Mouse (Mus musculus) hindbrain, embryonic 16.5 days (tissue): ENCODE data around the gene F5. TPM values are rescaled to one million over a fixed set of nuclear protein-coding genes. Genes with fewer than 3 reads are reported as not detected.

Experiments
- ATAC-seq: fragments of 200-750 bp; cut with Nextera tagmentation; 2 replicates; pipeline ENCODE4 v1.8.0; 2017; ENCODE audit warnings: moderate TSS enrichment, moderate library complexity
- H3K27ac ChIP-seq: fragments of 300-500 bp; sonication (generic); 2 replicates; pipeline ENCODE4 v1.5.1; 2014; ENCODE audit warnings: low read depth, mild to moderate bottlenecking, control low read depth, low read length, moderate library complexity
- H3K27me3 ChIP-seq: fragments of 300-500 bp; sonication (generic); replicated peaks from 2 replicates; pipeline ENCODE4 v1.6.1; 2014; ENCODE audit warnings: low read length; ENCODE audit not compliant: control insufficient read depth, insufficient read depth
- H3K36me3 ChIP-seq: fragments of 300-500 bp; sonication (generic); 2 replicates; pipeline ENCODE4 v1.6.1; 2014; ENCODE audit warnings: mild to moderate bottlenecking, low read length, moderate library complexity, mixed read lengths; ENCODE audit not compliant: control insufficient read depth, insufficient read depth
- H3K4me1 ChIP-seq: fragments of 300-500 bp; sonication (generic); 2 replicates; pipeline ENCODE4 v1.6.1; 2014; ENCODE audit warnings: low read depth, low read length; ENCODE audit not compliant: control insufficient read depth, insufficient read depth
- H3K4me2 ChIP-seq: fragments of 300-500 bp; sonication (generic); 2 replicates; pipeline ENCODE4 v1.6.1; 2014; ENCODE audit warnings: mild to moderate bottlenecking, low read length, control low read depth, moderate library complexity
- H3K4me3 ChIP-seq: fragments of 300-500 bp; sonication (generic); 2 replicates; pipeline ENCODE4 v1.5.1; 2014; ENCODE audit warnings: mild to moderate bottlenecking, low read length, control low read depth, moderate library complexity
- H3K9ac ChIP-seq: fragments of 300-500 bp; sonication (generic); 2 replicates; pipeline ENCODE4 v1.6.1; 2014; ENCODE audit warnings: low read depth, mild to moderate bottlenecking, control low read depth, low read length, moderate library complexity
- H3K9me3 ChIP-seq: fragments of 300-500 bp; sonication (generic); 2 replicates; pipeline ENCODE4 v1.6.1; 2014; ENCODE audit warnings: mild to moderate bottlenecking, low read length, moderate library complexity; ENCODE audit not compliant: control insufficient read depth
- WGBS: fragments of 180-500 bp; shearing (Covaris S2); extraction: QIAGEN DNeasy Blood & Tissue Kit; methylation state at CpG from one replicate; pipeline ENCODE4 v1.1.7; 2014; 5-methylcytosine and 5-hydroxymethylcytosine counted together
- polyA plus RNA-seq: library from polyadenylated mRNA; unstranded; fragments of >200 nt; fragmentation: Nextera tagmentation; extraction: Ambion mirVana; gene quantifications from 2 replicates; pipeline ENCODE4 v1.2.1, GENCODE M21; 2015

Gene F5
- polyA plus RNA-seq, 1 experiment from 2014 or later: 0.09 TPM

DNA sequence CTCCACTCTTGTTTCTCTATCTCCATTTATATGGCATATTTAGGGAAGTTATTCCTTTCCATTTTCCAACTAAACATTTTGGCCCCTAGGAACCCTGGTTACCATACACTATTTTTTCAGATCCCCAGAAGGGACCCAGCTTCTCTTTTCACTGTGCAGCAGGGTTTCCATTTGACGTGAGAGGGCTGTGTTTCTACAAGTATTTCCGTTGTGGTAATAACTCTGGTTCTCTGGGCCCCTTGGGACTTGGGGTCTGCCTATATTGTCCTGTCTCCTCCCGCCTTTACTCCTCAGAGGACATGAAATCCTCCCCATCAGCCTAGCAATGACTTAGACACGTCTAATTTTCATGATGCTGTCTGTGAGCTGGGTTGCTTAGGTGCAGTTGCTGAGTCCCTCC lies 12.2 kb upstream of the F5 start:
- H3K9me3 ChIP-seq: no peaks in the 10 kb centered on the region
- H3K4me2 ChIP-seq: no peak overlapping the region
- no peak overlapping the region for H3K9ac ChIP-seq
- H3K36me3 ChIP-seq: no peaks in the 10 kb centered on the region
- no peak overlapping the region for H3K4me3 ChIP-seq
- H3K27me3 ChIP-seq: no peaks in the 10 kb centered on the region
- WGBS: 63% methylated on average over 4 of the region's 4 CpGs
- H3K4me1 ChIP-seq: no peaks in the 10 kb centered on the region
- ATAC-seq: no peak
- H3K27ac ChIP-seq: no peak overlapping the region

DNA sequence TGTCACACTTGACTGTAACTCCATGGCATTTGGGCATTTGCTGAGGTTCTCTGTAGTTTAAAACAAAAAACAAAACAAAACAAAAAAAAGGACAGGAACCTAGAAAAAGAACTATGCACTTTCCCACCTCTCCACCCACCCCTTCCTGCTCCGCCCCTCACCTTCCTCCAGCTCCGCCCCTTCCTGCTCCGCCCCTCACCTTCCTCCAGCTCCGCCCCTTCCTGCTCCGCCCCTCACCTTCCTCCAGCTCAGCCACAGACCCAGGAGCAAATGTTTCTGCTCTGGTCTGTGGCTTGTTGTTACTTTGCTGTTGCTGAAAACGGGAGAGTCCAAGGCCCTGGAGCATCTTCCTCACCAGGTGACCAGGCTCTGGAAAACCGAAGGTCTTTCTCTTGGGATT lies 2.6 kb upstream of the F5 start:
- Histone ChIP-seq H3K36me3 (no peaks in the 10 kb centered on the region), H3K4me1 (no peaks in the 10 kb centered on the region), H3K27ac (no peak overlapping the region), H3K4me2 (no peak overlapping the region), H3K4me3 (no peak overlapping the region), H3K27me3 (no peaks in the 10 kb centered on the region), H3K9me3 (no peaks in the 10 kb centered on the region), H3K9ac (no peak overlapping the region)
- no peak for ATAC-seq
- WGBS: 96% methylated on average over 7 of the region's 7 CpGs

DNA sequence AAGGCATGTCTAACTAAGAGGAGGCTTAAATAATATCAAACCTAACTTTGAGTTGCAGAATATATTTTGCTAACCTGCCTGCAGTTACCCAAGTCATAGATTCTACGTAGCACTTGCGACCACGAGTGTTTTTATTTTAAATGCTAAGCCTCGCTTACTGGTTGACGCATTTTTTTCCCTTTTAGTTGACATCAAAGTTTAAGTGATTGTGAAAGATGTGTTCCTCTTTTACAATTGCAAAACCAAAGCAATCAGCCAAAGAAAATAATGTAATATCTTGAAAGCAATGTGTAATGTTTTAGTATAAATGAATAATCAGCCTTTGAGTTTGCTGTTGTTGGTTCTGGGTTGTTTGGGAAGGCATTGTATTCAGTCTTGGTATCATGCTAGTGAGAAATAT lies 1.2 kb downstream of the F5 start:
- no peaks in the 10 kb centered on the region for H3K4me1 ChIP-seq

DNA sequence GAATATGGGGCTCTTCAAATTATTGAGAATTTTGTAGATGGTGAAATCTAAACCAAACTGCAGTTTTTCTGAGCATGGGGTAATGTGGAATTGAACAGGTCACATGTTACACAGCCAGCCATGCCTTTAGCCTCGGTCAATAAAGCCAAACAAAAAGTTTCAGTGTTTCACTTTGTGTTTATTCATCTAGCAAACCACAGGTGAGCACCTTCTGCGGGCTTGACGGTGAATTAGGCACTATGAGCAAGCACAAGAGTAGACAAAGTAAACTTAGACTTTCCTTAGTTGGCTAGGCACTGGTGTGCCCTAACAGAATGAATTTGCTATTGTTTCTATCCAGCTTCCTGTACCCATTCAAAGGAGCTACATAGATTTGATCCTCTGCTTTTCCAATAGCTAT lies 3.3 kb downstream of the F5 start:
- no peaks in the 10 kb centered on the region for H3K9me3 ChIP-seq
- no peak overlapping the region for H3K4me2 ChIP-seq
- no peak for ATAC-seq
- H3K4me3 ChIP-seq: no peak overlapping the region
- 92% methylated on average over 3 of the region's 3 CpGs for WGBS
- no peak overlapping the region for H3K9ac ChIP-seq
- H3K27ac ChIP-seq: no peak overlapping the region
- no peaks in the 10 kb centered on the region for H3K36me3 ChIP-seq
- no peaks in the 10 kb centered on the region for H3K27me3 ChIP-seq
- H3K4me1 ChIP-seq: no peaks in the 10 kb centered on the region

More for the DNA sequence above, 1.2 kb downstream of the F5 start:
- Histone ChIP-seq H3K4me2 (no peak overlapping the region), H3K4me3 (no peak overlapping the region), H3K36me3 (no peaks in the 10 kb centered on the region), H3K9ac (no peak overlapping the region), H3K9me3 (no peaks in the 10 kb centered on the region), H3K27ac (no peak overlapping the region), H3K27me3 (no peaks in the 10 kb centered on the region)
- 89% methylated on average over 5 of the region's 5 CpGs for WGBS
- no peak for ATAC-seq

DNA sequence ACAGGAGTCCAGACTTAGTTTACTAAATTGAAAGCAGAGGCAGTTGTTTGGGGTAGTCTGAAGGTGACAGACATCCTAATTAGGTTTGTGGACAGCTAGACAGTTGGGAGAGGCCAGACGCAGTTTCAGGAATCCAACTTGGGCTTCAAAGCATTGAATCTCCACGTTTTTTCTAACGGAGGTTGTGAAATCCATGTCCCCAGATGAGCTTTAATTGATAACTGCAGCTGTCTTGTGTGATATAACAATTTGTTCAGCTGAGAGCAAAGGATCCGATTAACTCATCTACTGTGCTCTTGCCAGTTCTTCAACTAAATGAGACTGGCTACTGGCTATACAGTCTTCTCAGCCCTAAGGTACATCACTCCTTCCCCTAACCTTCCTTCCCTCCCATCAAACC lies 6.9 kb downstream of the F5 start:
- no peak overlapping the region for H3K9ac ChIP-seq
- no peaks in the 10 kb centered on the region for H3K4me1 ChIP-seq
- no peak overlapping the region for H3K4me2 ChIP-seq
- no peak overlapping the region for H3K4me3 ChIP-seq
- no peaks in the 10 kb centered on the region for H3K9me3 ChIP-seq
- no peaks in the 10 kb centered on the region for H3K36me3 ChIP-seq
- no peaks in the 10 kb centered on the region for H3K27me3 ChIP-seq
- 86% methylated on average over 4 of the region's 4 CpGs for WGBS
- no peak overlapping the region for H3K27ac ChIP-seq
- ATAC-seq: no peak

DNA sequence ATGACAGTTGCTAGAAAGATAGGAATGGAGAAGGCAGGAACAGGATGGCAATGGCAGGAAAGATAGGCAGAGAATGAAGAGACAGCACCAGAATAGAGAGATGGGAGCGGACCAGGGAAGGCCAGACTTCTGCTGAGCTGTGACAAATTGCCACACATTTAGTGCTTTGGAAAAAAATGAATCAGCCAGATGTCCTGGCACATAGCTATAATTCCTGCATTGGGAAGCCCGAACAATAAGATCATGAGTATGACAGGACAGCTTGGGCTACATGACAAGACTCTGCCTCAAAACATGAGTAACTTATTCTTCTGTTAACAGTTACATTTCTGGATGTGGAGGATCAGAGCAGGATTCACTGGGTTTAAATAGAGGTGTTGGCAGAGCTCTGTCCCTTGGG lies 8.1 kb downstream of the F5 start:
- no peak for ATAC-seq
- H3K36me3 ChIP-seq: no peaks in the 10 kb centered on the region
- H3K27me3 ChIP-seq: no peaks in the 10 kb centered on the region
- 84% methylated on average over 2 of the region's 2 CpGs for WGBS
- no peak overlapping the region for H3K4me2 ChIP-seq
- no peak overlapping the region for H3K4me3 ChIP-seq
- H3K9ac ChIP-seq: no peak overlapping the region
- no peaks in the 10 kb centered on the region for H3K4me1 ChIP-seq
- H3K27ac ChIP-seq: no peak overlapping the region
- no peaks in the 10 kb centered on the region for H3K9me3 ChIP-seq

DNA sequence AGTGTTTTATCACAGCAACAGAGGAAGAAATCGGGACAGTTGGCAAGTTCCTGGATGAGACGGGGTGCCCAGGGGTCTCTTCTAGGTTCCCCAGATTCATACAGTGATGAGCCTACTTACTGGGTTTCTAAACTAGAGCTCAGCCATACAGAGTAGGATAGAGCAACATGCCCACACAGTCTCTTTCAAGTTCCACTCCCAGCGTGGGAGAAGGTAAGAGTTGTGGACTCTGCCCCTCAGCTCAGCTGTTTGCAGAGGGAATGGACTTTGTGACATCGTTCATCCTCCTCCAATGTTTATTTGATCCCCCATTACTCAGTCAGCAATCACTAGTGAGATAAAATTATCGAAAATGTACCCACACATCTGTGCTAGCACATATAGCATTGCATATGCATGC lies 11.1 kb downstream of the F5 start:
- Histone ChIP-seq H3K9me3 (no peaks in the 10 kb centered on the region), H3K27ac (no peak overlapping the region), H3K27me3 (no peaks in the 10 kb centered on the region), H3K4me1 (no peaks in the 10 kb centered on the region), H3K4me3 (no peak overlapping the region), H3K4me2 (no peak overlapping the region), H3K36me3 (no peaks in the 10 kb centered on the region), H3K9ac (no peak overlapping the region)
- WGBS: 88% methylated on average over 5 of the region's 5 CpGs
- ATAC-seq: no peak

DNA sequence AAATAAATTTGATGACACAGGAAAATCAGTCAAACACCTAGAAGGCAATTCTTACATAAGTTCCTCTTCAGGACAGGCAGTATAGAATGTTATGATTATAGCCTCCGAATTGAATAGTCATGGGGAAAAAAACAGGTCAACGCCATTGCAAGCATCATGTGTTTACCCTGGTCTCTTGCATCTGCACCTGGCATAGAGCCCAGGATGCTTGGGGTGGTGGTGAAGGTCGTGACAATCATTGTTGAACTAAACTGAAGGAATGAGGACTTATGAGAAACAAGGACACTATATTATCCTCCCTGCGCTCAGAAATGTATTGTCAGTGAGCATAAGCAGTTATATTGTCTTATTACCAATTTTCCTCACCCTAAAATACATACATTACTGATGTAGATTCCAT lies 17.2 kb downstream of the F5 start:
- 74% methylated on average over 4 of the region's 4 CpGs for WGBS
- no peaks in the 10 kb centered on the region for H3K36me3 ChIP-seq
- H3K27ac ChIP-seq: no peak overlapping the region
- H3K9ac ChIP-seq: no peak overlapping the region
- no peak overlapping the region for H3K4me3 ChIP-seq
- no peaks in the 10 kb centered on the region for H3K4me1 ChIP-seq
- H3K4me2 ChIP-seq: no peak overlapping the region
- no peak for ATAC-seq
- H3K27me3 ChIP-seq: no peaks in the 10 kb centered on the region
- no peaks in the 10 kb centered on the region for H3K9me3 ChIP-seq

DNA sequence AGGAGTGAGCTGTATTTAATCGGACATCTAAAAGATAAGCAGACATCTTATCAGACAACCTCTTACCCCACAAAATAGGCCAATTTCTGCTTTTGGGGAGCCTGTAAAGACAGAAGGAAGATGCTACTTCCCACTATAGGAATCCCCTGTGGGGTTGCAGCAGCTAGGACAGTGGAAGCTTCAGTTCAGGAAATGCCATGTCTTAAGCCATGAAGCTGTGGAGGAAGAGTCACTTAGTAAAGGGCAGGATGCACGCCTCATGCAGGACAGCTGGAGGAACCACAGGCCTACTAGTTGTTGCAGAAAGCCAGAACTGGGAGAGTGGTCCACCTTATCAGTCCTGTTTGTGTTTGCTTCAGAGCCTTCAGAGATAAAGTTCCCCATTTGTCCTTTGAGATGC lies 18.8 kb downstream of the F5 start:
- H3K27ac ChIP-seq: no peak overlapping the region
- no peaks in the 10 kb centered on the region for H3K4me1 ChIP-seq
- 85% methylated on average over 2 of the region's 2 CpGs for WGBS
- H3K9me3 ChIP-seq: no peaks in the 10 kb centered on the region
- H3K27me3 ChIP-seq: no peaks in the 10 kb centered on the region
- H3K4me3 ChIP-seq: no peak overlapping the region
- H3K4me2 ChIP-seq: no peak overlapping the region
- no peak overlapping the region for H3K9ac ChIP-seq
- no peaks in the 10 kb centered on the region for H3K36me3 ChIP-seq
- no peak for ATAC-seq

DNA sequence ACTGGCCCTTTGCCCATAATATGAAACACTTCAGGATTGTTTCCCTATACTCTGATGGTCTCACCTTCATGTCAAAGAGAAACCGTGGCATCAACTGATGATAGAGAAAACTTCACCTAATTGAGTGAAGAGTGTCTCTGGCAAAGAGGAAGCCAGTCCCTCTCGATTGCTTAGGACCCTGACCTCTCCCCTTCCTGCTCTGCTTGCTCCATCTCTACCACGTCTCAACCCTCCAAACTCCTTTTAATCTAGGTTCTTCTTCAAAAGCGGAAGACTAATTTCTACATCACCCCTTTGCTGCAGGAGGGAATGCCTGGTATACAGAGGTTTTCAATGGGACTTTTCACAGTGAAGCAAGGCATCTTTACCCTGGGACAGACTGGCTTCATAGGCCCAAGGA lies 21.5 kb downstream of the F5 start:
- Histone ChIP-seq H3K9me3 (no peaks in the 10 kb centered on the region), H3K36me3 (no peaks in the 10 kb centered on the region), H3K4me3 (no peak overlapping the region), H3K9ac (no peak overlapping the region), H3K27me3 (no peaks in the 10 kb centered on the region), H3K4me1 (no peaks in the 10 kb centered on the region), H3K27ac (no peak overlapping the region), H3K4me2 (no peak overlapping the region)
- 85% methylated on average over 4 of the region's 4 CpGs for WGBS
- ATAC-seq: no peak
